Mouse (Mus musculus): ENCODE data around the gene Gm21366.
"Not testable (repeated sequence)": the region's sequence is repeated elsewhere in the genome, so short reads cannot be mapped to it uniquely, and the experiment has no call there.

Gm21366 gene

DNA sequence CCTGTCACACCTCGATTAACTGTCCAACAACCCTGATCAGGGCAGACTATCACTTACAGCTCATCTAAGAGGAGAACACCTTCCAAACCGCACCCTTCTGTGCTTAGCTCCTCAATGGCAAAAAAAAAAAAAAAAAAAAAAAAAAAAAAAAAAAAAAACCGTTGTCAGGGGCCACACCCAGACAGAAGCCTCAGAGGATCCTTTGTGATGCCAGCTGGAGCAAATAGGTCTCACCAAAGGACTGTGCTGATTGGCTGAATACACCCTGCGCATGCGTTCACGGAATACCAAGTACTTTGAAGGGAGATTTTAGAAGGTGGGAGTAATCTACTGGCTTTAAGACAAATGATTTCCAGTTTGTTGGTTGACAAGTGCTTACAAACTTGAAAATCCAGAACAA, at the start of gene Gm21366:
Gene Gm21366, minus strand, starts transcription at position 101 of the 400 bp plus-strand sequence.
- not testable (repeated sequence) for DNase-seq (ENCODE audit: low spot score in 2 of 2)
